Mouse (Mus musculus): ENCODE measurements around the gene Glis3.

DNA sequence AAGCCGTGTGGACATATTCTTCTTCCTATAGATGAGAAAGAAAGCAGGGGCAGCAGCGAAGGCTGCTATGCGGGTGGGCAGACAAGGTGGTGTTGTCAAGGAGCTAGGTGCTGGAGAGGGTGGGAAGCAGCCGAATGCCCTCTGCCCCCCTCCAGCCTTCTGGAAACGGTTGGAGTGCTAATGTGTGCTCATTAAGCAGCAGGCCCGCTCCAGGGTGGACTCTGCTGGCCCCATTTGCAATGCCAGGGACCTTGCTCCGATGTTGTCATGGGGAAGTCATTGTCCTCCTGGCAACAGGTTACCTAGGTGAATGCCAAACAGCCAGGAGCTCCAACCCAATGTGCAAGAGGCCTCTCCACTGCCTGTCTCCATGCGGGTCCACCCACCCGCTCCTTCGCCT, 42.0 kb upstream of the Glis3 start:
- TF ChIP-seq GATA1 (IDR thresholded peaks at IDR 0.05; ENCODE audit: borderline replicate concordance, low read length) (no peak), FLI1 (IDR thresholded peaks at IDR 0.05; ENCODE audit: low read length) (no peak)
